Mouse (Mus musculus): Measurements from ENCODE around the gene Pi4k2a.

- TF ChIP-seq CTCF (IDR thresholded peaks at IDR 0.05; ENCODE audit: extremely low read depth, insufficient read depth, insufficient read length, insufficient replicate concordance) = no peak
- no peak for TF ChIP-seq POLR2A (IDR thresholded peaks at IDR 0.05; ENCODE audit: low read depth, low read length)
These were observed 11.3 kb upstream of the Pi4k2a start for GRCm38 (mm10) chr19:42079006-42079405.

All from spleen, adult 2 months (tissue).